Mouse (Mus musculus): ENCODE results near the gene Tsnax. TPM values are rescaled to one million over a fixed set of nuclear protein-coding genes. Genes with fewer than 3 reads are reported as not detected.

Gene Tsnax
- polyA plus RNA-seq (2012; rRNA removed) = 7.8 and 8.3 TPM in 2 replicates

GRCm38 (mm10) chr8:125012695-125013627 is at the start of gene Tsnax:
TSS of gene Tsnax (plus strand) at chr8:125012997.

GRCm38 (mm10) chr8:125053505-125054435 is 41.0 kb downstream of the Tsnax start, which contains the start of gene Disc1:
TSS of gene Disc1 (plus strand) at chr8:125054195.

Other genes with a start within 250 kb of the Tsnax start
- 0.03 and 0.05 TPM in 2 replicates for gene Trim67, start 219.9 kb upstream of the Tsnax start, polyA plus RNA-seq (2012; rRNA removed)
- 13.7 and 15.2 TPM in 2 replicates for gene Gnpat, start 150.0 kb upstream of the Tsnax start, polyA plus RNA-seq (2012; rRNA removed)
- 4.3 and 4.4 TPM in 2 replicates for gene 2810004N23Rik, start 149.9 kb upstream of the Tsnax start, polyA plus RNA-seq (2012; rRNA removed)
- gene Exoc8, start 115.3 kb upstream of the Tsnax start, polyA plus RNA-seq (2012; rRNA removed) = 3.0 and 4.3 TPM in 2 replicates
- gene Sprtn, start 115.1 kb upstream of the Tsnax start, polyA plus RNA-seq (2012; rRNA removed) = 3.0 and 3.6 TPM in 2 replicates
- gene Egln1, start 63.7 kb upstream of the Tsnax start, polyA plus RNA-seq (2012; rRNA removed) = 9.9 and 13.9 TPM in 2 replicates
- 0.32 and 0.43 TPM in 2 replicates for gene Disc1, start 41.2 kb downstream of the Tsnax start, polyA plus RNA-seq (2012; rRNA removed)

Measured in stomach, adult 2 months (tissue).